Mouse (Mus musculus) hindbrain, postnatal 0 days (tissue): ENCODE results near the gene Nav3. TPM values are rescaled to one million over a fixed set of nuclear protein-coding genes. Genes with fewer than 3 reads are reported as not detected.

ENCODE experiments used
- ATAC-seq: fragments of 200-750 bp; cut with Nextera tagmentation; 2 replicates; pipeline ENCODE4 v1.8.0; 2017; ENCODE audit warnings: mild to moderate bottlenecking, moderate TSS enrichment, moderate library complexity
- DNase-seq: peaks from one replicate; pipeline ENCODE4 v3.0.0-alpha.2; 2015; ENCODE audit warnings: low spot score
- H3K27ac ChIP-seq: fragments of 300-500 bp; sonication (generic); 2 replicates; pipeline ENCODE4 v1.5.1; 2014; ENCODE audit warnings: mild to moderate bottlenecking
- H3K27me3 ChIP-seq: fragments of 300-500 bp; sonication (generic); 2 replicates; pipeline ENCODE4 v1.6.1; 2014; ENCODE audit warnings: low read length, mixed read lengths; ENCODE audit not compliant: insufficient read depth
- H3K36me3 ChIP-seq: fragments of 300-500 bp; sonication (generic); 2 replicates; pipeline ENCODE4 v1.6.1; 2014; ENCODE audit warnings: low read length, mixed read lengths; ENCODE audit not compliant: insufficient read depth
- H3K4me1 ChIP-seq: fragments of 300-500 bp; sonication (generic); 2 replicates; pipeline ENCODE4 v1.6.1; 2014; ENCODE audit warnings: antibody characterized with exemption, low read length, mixed read lengths; ENCODE audit not compliant: insufficient read depth
- H3K4me2 ChIP-seq: fragments of 300-500 bp; sonication (generic); 2 replicates; pipeline ENCODE4 v1.6.1; 2014; ENCODE audit warnings: low read depth, mild to moderate bottlenecking, low read length, moderate library complexity, mixed read lengths
- H3K4me3 ChIP-seq: fragments of 300-500 bp; sonication (generic); 2 replicates; pipeline ENCODE4 v1.5.1; 2014; ENCODE audit warnings: low read length
- H3K9ac ChIP-seq: fragments of 300-500 bp; sonication (generic); replicated peaks from 2 replicates; pipeline ENCODE4 v1.6.1; 2014; ENCODE audit warnings: mild to moderate bottlenecking, low read length, moderate library complexity, mixed read lengths
- H3K9me3 ChIP-seq: fragments of 300-500 bp; sonication (generic); 2 replicates; pipeline ENCODE4 v1.6.1; 2016; ENCODE audit warnings: low read length, mixed read lengths
- CTCF ChIP-seq: IDR thresholded peaks from 2 replicates; pipeline ENCODE4 v1.5.1; 2016; ENCODE audit warnings: antibody characterized with exemption, control low read depth, low read depth
- WGBS: fragments of 180-500 bp; shearing (Covaris S2); extraction: QIAGEN DNeasy Blood & Tissue Kit; methylation state at CpG from one replicate; pipeline ENCODE4 v1.1.7; 2014; 5-methylcytosine and 5-hydroxymethylcytosine counted together
- polyA plus RNA-seq: library from polyadenylated mRNA; unstranded; fragments of >200 nt; fragmentation: Nextera tagmentation; extraction: Ambion mirVana; gene quantifications from 2 replicates; pipeline ENCODE4 v1.2.1, GENCODE M21; 2015
- total RNA-seq: library from RNA; depleted of rRNA; stranded (reverse); fragments of >200 nt; gene quantifications from 2 replicates; pipeline ENCODE4 v1.2.3, GENCODE M21; 2014; rRNA removed

Nav3 gene
- 98.1 and 125 TPM in 2 replicates for total RNA-seq
- 18.2 and 19.2 TPM in 2 replicates for polyA plus RNA-seq

DNA sequence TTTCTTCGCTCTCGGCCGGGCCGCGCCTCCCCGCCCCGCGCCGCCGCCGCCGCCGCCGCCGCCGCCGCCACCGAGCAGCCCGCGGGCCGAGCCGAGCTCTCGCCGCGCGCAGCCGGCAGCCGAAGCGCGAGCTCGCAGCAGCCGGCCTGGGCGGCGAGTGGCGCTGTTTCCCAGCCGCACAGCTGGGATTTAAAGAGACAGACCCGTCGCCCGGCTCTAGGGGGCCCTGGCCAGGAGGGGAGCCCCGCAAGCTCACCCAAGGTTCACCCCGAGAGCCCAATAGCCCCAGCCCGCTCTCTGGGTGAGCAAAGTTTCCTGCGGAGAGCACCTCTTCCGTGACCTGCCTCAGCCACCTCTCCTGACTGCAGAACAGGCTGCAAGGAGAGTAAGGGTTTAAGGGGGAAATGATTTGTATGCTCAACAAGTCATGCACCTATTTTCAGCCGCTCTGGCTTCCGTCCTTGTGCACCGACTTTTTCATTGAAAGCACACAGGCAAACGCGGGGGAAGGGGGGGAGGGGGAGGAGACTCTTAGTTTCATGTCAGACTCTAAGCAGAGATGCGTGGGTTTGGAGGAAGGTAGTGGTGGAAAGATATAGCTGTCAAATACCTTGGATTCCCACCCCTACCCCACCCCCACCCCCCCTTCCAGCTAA lies at the start of gene Nav3:
Gene Nav3, minus strand, starts transcription at position 367 of the 656 bp plus-strand sequence.
- under 1% methylated on average over 25 of the region's 50 CpGs for WGBS
- Histone ChIP-seq H3K36me3 (no peaks in the 10 kb centered on the region), H3K27me3 (no peaks in the 10 kb centered on the region), H3K4me2 (peak within 1 kb of the TSS; percentile 79), H3K4me1 (no peaks in the 10 kb centered on the region), H3K9ac (peak within 1 kb of the TSS; percentile 87), H3K4me3 (peak within 1 kb of the TSS; percentile 85), H3K9me3 (no peaks in the 10 kb centered on the region), H3K27ac (peak within 1 kb of the TSS; percentile 88)
- DNase-seq (peak; percentile 93), ATAC-seq (peak; percentile 94)
- TF ChIP-seq CTCF: peak; percentile 61

DNA sequence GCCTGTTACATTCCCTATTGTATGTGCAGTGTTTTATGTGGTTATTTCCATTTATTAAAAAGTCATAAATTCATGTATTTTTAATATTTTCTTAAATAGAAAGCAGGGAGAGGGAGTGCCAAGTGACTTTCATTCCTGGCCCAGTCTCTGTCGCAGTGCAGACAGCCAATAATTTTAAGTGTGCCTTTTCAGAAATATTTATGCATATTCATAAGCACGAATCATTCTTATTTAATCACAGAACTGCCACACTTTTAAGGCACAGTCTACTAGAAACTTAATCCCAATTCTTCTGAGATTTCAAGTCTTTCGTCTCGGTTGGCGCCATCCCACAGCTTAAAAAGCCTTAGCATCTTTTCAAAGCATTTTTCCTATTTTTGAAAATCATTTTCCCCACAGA lies 29.3 kb upstream of the Nav3 start:
- no peaks in the 10 kb centered on the region for H3K36me3 ChIP-seq
- DNase-seq (no peak), ATAC-seq (no peak)
- no peak overlapping the region for H3K4me2 ChIP-seq
- H3K4me3 ChIP-seq: no peak overlapping the region
- no peaks in the 10 kb centered on the region for H3K9me3 ChIP-seq
- no peak overlapping the region for H3K9ac ChIP-seq
- no peaks in the 10 kb centered on the region for H3K27me3 ChIP-seq
- H3K27ac ChIP-seq: no peak overlapping the region
- no peaks in the 10 kb centered on the region for H3K4me1 ChIP-seq
- 69% methylated on average over 5 of the region's 5 CpGs for WGBS
- TF ChIP-seq CTCF: no peak

GRCm38 (mm10) chr10:110484822-110485221 lies 28.8 kb upstream of the Nav3 start:
- DNase-seq: no peak
- Histone ChIP-seq H3K4me1 (no peaks in the 10 kb centered on the region), H3K4me3 (no peak overlapping the region), H3K27me3 (no peaks in the 10 kb centered on the region), H3K9me3 (no peaks in the 10 kb centered on the region), H3K4me2 (no peak overlapping the region), H3K9ac (no peak overlapping the region), H3K36me3 (no peaks in the 10 kb centered on the region), H3K27ac (no peak overlapping the region)
- no peak for ATAC-seq
- 61% methylated on average over 8 of the region's 8 CpGs for WGBS
- TF ChIP-seq CTCF: no peak

- 0 out of 2 replicates have a peak, but pooled peaks have one; percentile 58 for ATAC-seq
- 81% methylated on average over 3 of the region's 3 CpGs for WGBS
Measured at GRCm38 (mm10) chr10:110479189-110479588, 23.2 kb upstream of the Nav3 start.

DNA sequence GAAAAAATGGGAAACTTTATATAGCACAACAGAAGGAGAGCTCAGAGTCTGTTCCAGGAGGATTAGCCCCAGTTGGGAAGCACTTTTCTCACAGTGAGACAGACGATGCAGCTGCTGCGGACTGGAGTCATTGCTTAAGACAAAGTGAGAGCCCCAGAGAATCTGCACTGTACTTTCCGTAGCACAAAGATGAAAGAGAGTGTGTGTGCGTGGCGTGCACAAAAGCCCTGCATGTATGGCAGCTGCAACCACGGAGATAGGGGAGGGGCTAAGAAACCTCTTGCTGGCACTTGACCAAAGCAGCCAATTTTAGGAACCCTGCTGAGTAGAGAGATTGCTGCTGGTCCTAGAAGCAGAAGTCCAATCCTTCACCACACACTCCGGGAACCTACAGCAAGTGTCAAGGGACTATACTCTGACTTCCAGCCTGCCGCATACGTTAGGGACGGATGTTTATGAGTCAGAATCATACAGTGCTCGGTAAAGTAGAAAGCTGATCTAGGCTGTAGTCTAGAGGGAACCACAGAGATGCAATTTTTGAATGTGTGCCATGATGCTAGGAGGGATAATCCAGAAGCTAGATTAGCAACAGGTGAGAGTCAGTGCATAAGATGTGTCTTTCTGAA lies 21.8 kb upstream of the Nav3 start:
- ATAC-seq (peak; percentile 76; the same call in 1 of the 2 replicates), DNase-seq (peak; percentile 49)
- Histone ChIP-seq H3K9me3 (no peaks in the 10 kb centered on the region), H3K4me1 (no peaks in the 10 kb centered on the region), H3K27ac (peak overlapping the region; percentile 56; the same call in 1 of the 2 replicates), H3K9ac (no peak overlapping the region), H3K27me3 (no peaks in the 10 kb centered on the region), H3K36me3 (no peaks in the 10 kb centered on the region), H3K4me3 (peak overlapping the region; percentile 11; the same call in 1 of the 2 replicates), H3K4me2 (peak overlapping the region; percentile 49)
- TF ChIP-seq CTCF: no peak
- WGBS: 20% methylated on average over 11 of the region's 11 CpGs

More at GRCm38 (mm10) chr10:110479189-110479588, 23.2 kb upstream of the Nav3 start:
- no peak for TF ChIP-seq CTCF
- Histone ChIP-seq H3K36me3 (no peaks in the 10 kb centered on the region), H3K4me2 (no peak overlapping the region), H3K4me1 (no peaks in the 10 kb centered on the region), H3K4me3 (no peak overlapping the region), H3K27ac (no peak overlapping the region), H3K9ac (no peak overlapping the region), H3K9me3 (no peaks in the 10 kb centered on the region), H3K27me3 (no peaks in the 10 kb centered on the region)
- DNase-seq: peak; percentile 18

DNA sequence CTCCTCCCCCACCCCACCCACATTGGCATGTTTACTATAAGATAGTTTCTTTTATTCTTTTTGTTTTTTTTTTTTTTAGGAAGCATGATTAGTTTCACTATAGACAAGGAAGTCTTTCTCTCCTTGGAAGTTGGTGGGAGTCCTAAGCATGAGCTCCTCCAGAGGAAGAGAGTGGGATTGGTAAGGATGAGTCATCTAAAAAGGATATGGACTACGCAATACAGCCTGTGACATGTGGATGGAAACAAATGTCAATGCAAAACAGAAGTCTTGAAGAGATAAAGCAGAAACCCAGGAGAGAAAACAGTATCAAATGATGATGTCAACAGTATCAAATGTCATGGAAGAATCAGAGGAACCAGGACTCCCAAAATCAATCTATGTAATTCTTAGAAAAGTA lies 18.1 kb upstream of the Nav3 start:
- Histone ChIP-seq H3K4me1 (no peaks in the 10 kb centered on the region), H3K9me3 (no peaks in the 10 kb centered on the region), H3K4me2 (no peak overlapping the region), H3K9ac (no peak overlapping the region), H3K27ac (no peak overlapping the region), H3K36me3 (no peaks in the 10 kb centered on the region), H3K27me3 (no peaks in the 10 kb centered on the region), H3K4me3 (no peak overlapping the region)
- ATAC-seq (no peak), DNase-seq (no peak)
- TF ChIP-seq CTCF: no peak
- 92% methylated on average over 1 of the region's 1 CpGs for WGBS

DNA sequence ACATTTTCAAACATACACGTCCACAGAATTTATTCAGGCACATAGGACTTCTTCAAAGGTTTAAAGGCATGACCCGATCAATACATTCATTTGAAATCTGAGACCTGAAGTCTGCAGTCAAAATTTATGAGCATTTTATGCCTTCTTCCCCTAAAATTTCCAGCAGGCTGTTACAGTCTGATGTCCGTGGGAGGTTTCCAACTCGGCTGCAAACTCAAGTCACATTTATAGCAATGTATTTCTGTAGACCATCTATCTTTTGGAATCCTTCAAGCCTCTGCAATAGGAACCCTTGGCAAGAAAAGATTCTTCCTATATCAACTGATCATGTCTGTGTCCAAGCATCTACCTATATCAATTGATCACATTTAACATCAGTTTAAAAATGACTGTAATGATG lies 13.4 kb upstream of the Nav3 start:
- ATAC-seq (no peak), DNase-seq (no peak)
- H3K9me3 ChIP-seq: no peaks in the 10 kb centered on the region
- H3K4me2 ChIP-seq: no peak overlapping the region
- TF ChIP-seq CTCF: no peak
- H3K36me3 ChIP-seq: no peaks in the 10 kb centered on the region
- no peak overlapping the region for H3K9ac ChIP-seq
- H3K4me3 ChIP-seq: no peak overlapping the region
- H3K4me1 ChIP-seq: no peaks in the 10 kb centered on the region
- no peaks in the 10 kb centered on the region for H3K27me3 ChIP-seq
- no peak overlapping the region for H3K27ac ChIP-seq
- WGBS: 86% methylated on average over 4 of the region's 4 CpGs
